Comparison of ENCODE assay signal across 8 mouse cellular contexts in the genomic region with DNA sequence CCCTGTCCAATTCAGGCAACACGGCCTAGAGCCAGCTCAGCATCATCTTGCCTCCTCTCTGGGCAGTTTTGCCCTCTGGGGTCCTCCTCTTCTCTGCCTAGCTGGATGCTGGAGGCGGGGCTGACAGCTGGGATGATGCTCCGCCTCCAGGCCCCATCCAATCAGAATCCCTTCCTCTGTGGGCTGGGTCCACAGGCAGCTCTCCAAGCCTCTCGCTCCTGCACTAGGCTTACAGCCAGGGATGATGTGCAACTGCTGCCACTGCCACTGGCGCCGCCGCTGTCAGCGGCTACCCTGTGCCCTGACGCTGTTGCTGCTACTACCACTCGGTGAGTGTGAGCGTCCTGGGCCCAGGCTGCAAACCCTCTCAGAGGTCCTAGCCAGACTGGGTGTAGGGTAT. TPM values are rescaled to one million over a fixed set of nuclear protein-coding genes. Genes with fewer than 3 reads are reported as not detected.
A peak's percentile ranks its signal among the peaks of the same experiment; 100 is the strongest.
DNase-seq lines count a peak whose midpoint lies in the region; ATAC-seq and TF ChIP-seq lines count a peak whose summit lies in the region.

A gene (plus strand): TSS at position 229 of the 400 bp plus-strand sequence.

- no peak within 1 kb of the TSS for H3K4me2 ChIP-seq in forebrain, embryonic 11.5 days (ENCODE audit: low read depth, low read length, severe bottlenecking)
- no peak within 1 kb of the TSS for H3K4me2 ChIP-seq in heart, embryonic 14.5 days (ENCODE audit: low read length)
- no peak within 1 kb of the TSS for H3K4me2 ChIP-seq in kidney, embryonic 16.5 days (replicated peaks; ENCODE audit: low read depth, low read length)
- H3K4me2 ChIP-seq in limb, embryonic 14.5 days (replicated peaks; ENCODE audit: low read depth, low read length, severe bottlenecking) = no peak within 1 kb of the TSS
- peak within 1 kb of the TSS; percentile 23; the same call in 1 of the 2 replicates for H3K4me2 ChIP-seq in midbrain, embryonic 16.5 days (ENCODE audit: low read length)

- 5% methylated on average over 11 of the region's 11 CpGs for WGBS in forebrain, embryonic 11.5 days
- WGBS in heart, embryonic 14.5 days = 9% methylated on average over 11 of the region's 11 CpGs
- 5% methylated on average over 11 of the region's 11 CpGs for WGBS in kidney, embryonic 16.5 days
- WGBS in limb, embryonic 14.5 days = 13% methylated on average over 8 of the region's 11 CpGs
- WGBS in midbrain, embryonic 16.5 days = 5% methylated on average over 11 of the region's 11 CpGs

- peak; percentile 59 for DNase-seq in 3134 (ENCODE audit: extremely low read depth, insufficient read length, low spot score)
- peak; percentile 82 for DNase-seq in adrenal gland, adult 2 months
- DNase-seq in forebrain, embryonic 11.5 days (ENCODE audit: low spot score) = peak; percentile 83
- DNase-seq in limb, embryonic 14.5 days (ENCODE audit: low spot score) = peak; percentile 81
- peak; percentile 31 for DNase-seq in thymus, postnatal 25 days

- peaks cover 12% of the 10 kb centered on the region for H3K36me3 ChIP-seq in forebrain, embryonic 11.5 days (ENCODE audit: control insufficient read depth, insufficient read depth, low read length)
- H3K36me3 ChIP-seq in heart, embryonic 14.5 days (ENCODE audit: control insufficient read depth, insufficient read depth, low read length) = peaks cover 58% of the 10 kb centered on the region
- H3K36me3 ChIP-seq in kidney, embryonic 16.5 days (ENCODE audit: insufficient read depth, low read length) = peaks cover 42% of the 10 kb centered on the region
- H3K36me3 ChIP-seq in limb, embryonic 14.5 days (ENCODE audit: control insufficient read depth, insufficient read depth, low read length) = peaks cover 61% of the 10 kb centered on the region
- peaks cover 35% of the 10 kb centered on the region for H3K36me3 ChIP-seq in midbrain, embryonic 16.5 days (ENCODE audit: control insufficient read depth, insufficient read depth, low read length)

- peak; percentile 92 for ATAC-seq in forebrain, embryonic 11.5 days (replicated peaks; ENCODE audit: low FRiP score)
- ATAC-seq in heart, embryonic 14.5 days (ENCODE audit: insufficient number of reproducible peaks, insufficient read depth, low FRiP score, low read depth) = peak; percentile 81
- peak; percentile 90 for ATAC-seq in kidney, embryonic 16.5 days (ENCODE audit: low FRiP score, low TSS enrichment)
- peak; percentile 82 for ATAC-seq in limb, embryonic 14.5 days (ENCODE audit: low FRiP score, low read depth)
- ATAC-seq in midbrain, embryonic 16.5 days = peak; percentile 74

- no peak within 1 kb of the TSS for H3K27ac ChIP-seq in forebrain, embryonic 11.5 days (ENCODE audit: low read depth, low read length)
- H3K27ac ChIP-seq in heart, embryonic 14.5 days (replicated peaks in 1 of 2; ENCODE audit: control insufficient read depth in 1 of 2, insufficient read depth in 1 of 2, low read depth in 2 of 2, low read length in 2 of 2) = 0 out of 4 replicates have a peak within 1 kb of the TSS, but pooled peaks of 1 of the 2 experiments have one; percentile 28
- H3K27ac ChIP-seq in kidney, embryonic 16.5 days (ENCODE audit: low read length) = no peak within 1 kb of the TSS
- H3K27ac ChIP-seq in limb, embryonic 14.5 days (replicated peaks; ENCODE audit: low read depth, low read length) = no peak within 1 kb of the TSS
- H3K27ac ChIP-seq in midbrain, embryonic 16.5 days (ENCODE audit: low read length) = 0 out of 2 replicates have a peak within 1 kb of the TSS, but pooled peaks have one; percentile 8

- no peaks in the 10 kb centered on the region for H3K9me3 ChIP-seq in forebrain, embryonic 11.5 days (ENCODE audit: control insufficient read depth, low read length)
- H3K9me3 ChIP-seq in heart, embryonic 14.5 days (ENCODE audit: control insufficient read depth, low read length) = no peaks in the 10 kb centered on the region
- no peaks in the 10 kb centered on the region for H3K9me3 ChIP-seq in kidney, embryonic 16.5 days (ENCODE audit: low read length)
- H3K9me3 ChIP-seq in limb, embryonic 14.5 days (ENCODE audit: control insufficient read depth, low read length) = no peaks in the 10 kb centered on the region
- H3K9me3 ChIP-seq in midbrain, embryonic 16.5 days (replicated peaks; ENCODE audit: control insufficient read depth, low read length, poor library complexity, severe bottlenecking) = no peaks in the 10 kb centered on the region

- TF ChIP-seq POLR2A in limb, embryonic 14.5 days (IDR thresholded peaks at IDR 0.05; ENCODE audit: borderline replicate concordance, extremely low read depth, insufficient read depth, insufficient read length) = no peak

- no peaks in the 10 kb centered on the region for H3K27me3 ChIP-seq in forebrain, embryonic 11.5 days (ENCODE audit: control insufficient read depth, insufficient read depth, low read length)
- no peaks in the 10 kb centered on the region for H3K27me3 ChIP-seq in heart, embryonic 14.5 days (ENCODE audit: control insufficient read depth, insufficient read depth, low read length)
- no peaks in the 10 kb centered on the region for H3K27me3 ChIP-seq in kidney, embryonic 16.5 days (ENCODE audit: insufficient read depth, low read length)
- H3K27me3 ChIP-seq in limb, embryonic 14.5 days (ENCODE audit: control insufficient read depth, insufficient read depth, low read length) = no peaks in the 10 kb centered on the region
- H3K27me3 ChIP-seq in midbrain, embryonic 16.5 days (ENCODE audit: control insufficient read depth, insufficient read depth, low read depth, low read length) = no peaks in the 10 kb centered on the region

- H3K4me1 ChIP-seq in forebrain, embryonic 11.5 days (replicated peaks; ENCODE audit: control insufficient read depth, insufficient read depth, low read length) = peaks cover 5% of the 10 kb centered on the region; the same call in 1 of the 2 replicates
- peaks cover 4 to 6% of the 10 kb centered on the region in 2 experiments; a peak in 2 of 4 replicates for H3K4me1 ChIP-seq in heart, embryonic 14.5 days (ENCODE audit: control insufficient read depth in 2 of 2, insufficient read depth in 2 of 2, low read length in 2 of 2)
- peaks cover 3% of the 10 kb centered on the region; the same call in 1 of the 2 replicates for H3K4me1 ChIP-seq in kidney, embryonic 16.5 days (ENCODE audit: insufficient read depth, low read length)
- H3K4me1 ChIP-seq in limb, embryonic 14.5 days (ENCODE audit: control insufficient read depth, insufficient read depth, low read length) = peaks cover 3% of the 10 kb centered on the region; the same call in 1 of the 2 replicates
- peaks cover 5% of the 10 kb centered on the region; the same call in 1 of the 2 replicates for H3K4me1 ChIP-seq in midbrain, embryonic 16.5 days (ENCODE audit: control insufficient read depth, insufficient read depth, low read length)

- H3K4me3 ChIP-seq in forebrain, embryonic 11.5 days (ENCODE audit: low read depth, low read length) = no peak within 1 kb of the TSS
- H3K4me3 ChIP-seq in heart, embryonic 14.5 days (ENCODE audit: control insufficient read depth in 1 of 2, insufficient read depth in 1 of 2, low read depth in 1 of 2, low read length in 2 of 2) = no peak within 1 kb of the TSS
- H3K4me3 ChIP-seq in kidney, embryonic 16.5 days (ENCODE audit: low read length) = no peak within 1 kb of the TSS
- H3K4me3 ChIP-seq in limb, embryonic 14.5 days (replicated peaks; ENCODE audit: low read length) = no peak within 1 kb of the TSS
- H3K4me3 ChIP-seq in midbrain, embryonic 16.5 days (ENCODE audit: low read depth, low read length) = no peak within 1 kb of the TSS

- no peak within 1 kb of the TSS for H3K9ac ChIP-seq in forebrain, embryonic 11.5 days (ENCODE audit: low read length)
- H3K9ac ChIP-seq in heart, embryonic 14.5 days (ENCODE audit: low read length) = peak within 1 kb of the TSS; percentile 21; the same call in 1 of the 2 replicates
- no peak within 1 kb of the TSS for H3K9ac ChIP-seq in kidney, embryonic 16.5 days (replicated peaks; ENCODE audit: low read length)
- H3K9ac ChIP-seq in limb, embryonic 14.5 days (ENCODE audit: low read depth, low read length, severe bottlenecking) = no peak within 1 kb of the TSS
- 0 out of 2 replicates have a peak within 1 kb of the TSS, but pooled peaks have one; percentile 20 for H3K9ac ChIP-seq in midbrain, embryonic 16.5 days (ENCODE audit: low read depth, low read length)

RNA-seq across cellular contexts. Expression of the gene that starts here (rescaled TPM):
- 1 to 10 TPM; 1.3 to 1.6 TPM for total RNA-seq in adrenal gland, adult 2 months (2021)
- 4.6 TPM in 2 replicates for polyA plus RNA-seq in adrenal gland, adult 2 months (2012; rRNA removed)
- polyA plus RNA-seq in forebrain, embryonic 11.5 days (2014; fragmentation: Nextera tagmentation; extraction: Ambion mirVana) = 1.1 TPM in 1 of 2 replicates, not detected in the other
- polyA plus RNA-seq in heart, embryonic 14.5 days (2014; fragmentation: Nextera tagmentation; extraction: Ambion mirVana) = 1.1 and 1.2 TPM in 2 replicates
- 0.53 and 0.85 TPM in 2 replicates for polyA plus RNA-seq in kidney, embryonic 16.5 days (2015; fragmentation: Nextera tagmentation; extraction: Ambion mirVana)
- 2.2 TPM in 2 replicates for polyA plus RNA-seq in limb, embryonic 14.5 days (2012; rRNA removed)
- 0.45 and 1.1 TPM in 2 replicates for polyA plus RNA-seq in limb, embryonic 14.5 days (2014; fragmentation: Nextera tagmentation; extraction: Ambion mirVana)
- polyA plus RNA-seq in midbrain, embryonic 16.5 days (2015; fragmentation: Nextera tagmentation; extraction: Ambion mirVana) = 0.53 TPM in 1 of 2 replicates, not detected in the other

Comparison
In these comparisons a context has a peak if more than half of its experiments do, and no peak if none do; other contexts are left out.
1. Peak in ATAC-seq in kidney, embryonic 16.5 days; RNA of the gene not detected or under 1 TPM.
2. Peak in ATAC-seq, H3K27ac ChIP-seq, H3K9ac ChIP-seq and H3K4me2 ChIP-seq in midbrain, embryonic 16.5 days; RNA of the gene not detected or under 1 TPM.
3. DNase-seq: peak in every context shown above with its lines; median percentile 83 in forebrain, embryonic 11.5 days; 82 in adrenal gland, adult 2 months; 81 in limb, embryonic 14.5 days; 59 in 3134; 31 in thymus, postnatal 25 days.